Mouse (Mus musculus) MEL (cell line): ENCODE data around the gene Tab2.

Experiments
- CTCF ChIP-seq, 3 experiments: IDR thresholded peaks in 2 of 3; conservative IDR thresholded peaks in 1 of 3; 2 replicates each; pipeline ENCODE4 v1.5.1; 2011 to 2012; ENCODE audit warnings: low read length in 3 of 3, low read depth in 2 of 3, mild to moderate bottlenecking in 2 of 3, improper control_type of control experiment in 1 of 3, inconsistent platforms in 1 of 3, mixed read lengths in 1 of 3, moderate library complexity in 1 of 3; ENCODE audit not compliant: control insufficient read depth in 1 of 3, insufficient read depth in 1 of 3, poor library complexity in 1 of 3, severe bottlenecking in 1 of 3
- EP300 ChIP-seq, 2 experiments: IDR thresholded peaks; 2 replicates each; pipeline ENCODE4 v1.6.1; 2011; ENCODE audit warnings: improper control_type of control experiment in 2 of 2, low read length in 2 of 2, low read depth in 1 of 2, mild to moderate bottlenecking in 1 of 2
- HCFC1 ChIP-seq: IDR thresholded peaks from 2 replicates; pipeline ENCODE4 v1.6.1; 2012; ENCODE audit warnings: low read depth, mild to moderate bottlenecking, inconsistent platforms, low read length, improper control_type of control experiment, moderate library complexity
- JUND ChIP-seq: IDR thresholded peaks from 2 replicates; pipeline ENCODE4 v1.6.1; 2011; ENCODE audit warnings: low read depth, mild to moderate bottlenecking, improper control_type of control experiment, low read length
- MAFK ChIP-seq: IDR thresholded peaks from 2 replicates; pipeline ENCODE4 v1.6.1; 2011; ENCODE audit warnings: low read depth, mild to moderate bottlenecking, low read length, improper control_type of control experiment, borderline replicate concordance
- MXI1 ChIP-seq: IDR thresholded peaks from 2 replicates; pipeline ENCODE4 v1.6.1; 2011; ENCODE audit warnings: mild to moderate bottlenecking, low read depth, low read length, improper control_type of control experiment
- NELFE ChIP-seq: IDR thresholded peaks from 2 replicates; pipeline ENCODE4 v1.6.1; 2011; ENCODE audit warnings: low read depth, low read length, improper control_type of control experiment
- POLR2A ChIP-seq, 2 experiments: IDR thresholded peaks; 2 replicates each; pipeline ENCODE4 v1.6.1; 2011 to 2012; ENCODE audit warnings: low read length in 2 of 2, mild to moderate bottlenecking in 2 of 2, control low read depth in 1 of 2, improper control_type of control experiment in 1 of 2, low read depth in 1 of 2, moderate library complexity in 1 of 2; ENCODE audit not compliant: control insufficient read depth in 1 of 2, insufficient read depth in 1 of 2, poor library complexity in 1 of 2
- POLR2AphosphoS5 ChIP-seq: IDR thresholded peaks from 2 replicates; pipeline ENCODE4 v1.6.1; 2012; ENCODE audit warnings: low read depth, borderline replicate concordance, mild to moderate bottlenecking, inconsistent platforms, low read length, moderate library complexity, mixed read lengths
- TAL1 ChIP-seq: IDR thresholded peaks from 2 replicates; pipeline ENCODE4 v1.6.1; 2012; ENCODE audit warnings: mild to moderate bottlenecking, inconsistent platforms, low read length, moderate library complexity, mixed read lengths
- UBTF ChIP-seq: IDR thresholded peaks from 2 replicates; pipeline ENCODE4 v1.6.1; 2012; ENCODE audit warnings: low read depth, mild to moderate bottlenecking, inconsistent platforms, low read length, improper control_type of control experiment, moderate library complexity, borderline replicate concordance; ENCODE audit not compliant: insufficient read depth
- USF1 ChIP-seq: IDR thresholded peaks from 2 replicates; pipeline ENCODE4 v1.6.1; 2014; ENCODE audit warnings: low read depth, mild to moderate bottlenecking, inconsistent platforms, low read length, improper control_type of control experiment, moderate library complexity
- ZNF384 ChIP-seq: IDR thresholded peaks from 2 replicates; pipeline ENCODE4 v1.6.1; 2012; ENCODE audit warnings: low read depth, mild to moderate bottlenecking, inconsistent platforms, low read length, improper control_type of control experiment

DNA sequence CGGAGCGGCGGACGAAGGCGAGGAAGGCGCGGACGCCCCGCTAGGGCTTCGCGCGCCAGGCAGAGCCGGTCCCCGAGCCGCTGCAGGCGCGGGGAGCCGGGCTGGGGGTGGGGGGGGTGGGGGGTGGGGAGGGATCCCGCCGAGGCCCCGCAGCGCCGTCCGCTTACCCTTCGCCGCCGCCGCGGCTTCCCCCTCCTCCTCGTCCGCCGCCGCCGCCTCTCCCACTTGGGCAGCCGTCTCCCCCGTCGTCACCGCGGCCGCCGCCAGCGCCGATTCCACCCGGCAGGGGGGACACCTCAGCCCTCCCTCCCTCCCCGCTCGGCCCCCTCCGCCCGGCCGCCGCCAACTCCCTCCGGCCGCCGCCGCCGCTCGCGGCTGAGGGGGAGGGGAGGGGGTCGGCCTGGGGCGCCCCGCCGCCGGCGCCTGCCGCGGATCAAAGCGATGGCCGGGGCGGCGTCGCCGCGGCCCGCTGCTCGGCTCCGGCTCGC, 352 bp downstream of the Tab2 start:
- no peak for TF ChIP-seq ZNF384
- TF ChIP-seq TAL1, result no peak
- no peak for TF ChIP-seq CTCF (IDR thresholded peaks at IDR 0.05 in 2 of 3, conservative IDR thresholded peaks at IDR 0.05 in 1 of 3; ENCODE audit: control insufficient read depth in 1 of 3, insufficient read depth in 1 of 3, low read depth in 2 of 3, low read length in 3 of 3, poor library complexity in 1 of 3, severe bottlenecking in 1 of 3)
- no peak for TF ChIP-seq UBTF
- TF ChIP-seq EP300 (IDR thresholded peaks at IDR 0.05; ENCODE audit: low read depth in 1 of 2, low read length in 2 of 2), result no peak
- no peak for TF ChIP-seq USF1
- TF ChIP-seq HCFC1, result no peak
- no peak for TF ChIP-seq POLR2AphosphoS5
- no peak for TF ChIP-seq MXI1
- TF ChIP-seq MAFK, result no peak
- no peak for TF ChIP-seq POLR2A (IDR thresholded peaks at IDR 0.05; ENCODE audit: control insufficient read depth in 1 of 2, insufficient read depth in 1 of 2, low read depth in 1 of 2, low read length in 2 of 2, poor library complexity in 1 of 2)
- TF ChIP-seq NELFE, result no peak
- TF ChIP-seq JUND, result no peak
